Mouse (Mus musculus) lung, adult 2 months (tissue): ENCODE results near the gene Tbc1d30.

Source experiments
- CTCF ChIP-seq: fragments of 200-500 bp; IDR thresholded peaks from 2 replicates; pipeline ENCODE4 v1.5.1; 2011; ENCODE audit warnings: mild to moderate bottlenecking, low read length, control low read depth; ENCODE audit not compliant: insufficient read depth
- POLR2A ChIP-seq: fragments of 200-500 bp; IDR thresholded peaks from 2 replicates; pipeline ENCODE4 v1.6.1; 2011; ENCODE audit warnings: low read depth, mild to moderate bottlenecking, control low read depth, low read length, borderline replicate concordance; ENCODE audit errors: extremely low read depth

GRCm38 (mm10) chr10:121218616-121219015 is 132.5 kb downstream of the Tbc1d30 start:
- TF ChIP-seq POLR2A (no peak), CTCF (no peak)
